Mouse (Mus musculus) kidney, adult 11 months (tissue): ENCODE results near the gene Hip1.
A peak's percentile ranks its signal among the peaks of the same experiment; 100 is the strongest.
"Not testable (repeated sequence)": the region's sequence is repeated elsewhere in the genome, so short reads cannot be mapped to it uniquely, and the experiment has no call there.

ENCODE experiments used
- DNase-seq: peaks from one replicate; pipeline ENCODE4 v3.0.0; 2022

The Hip1 gene

GRCm38 (mm10) chr5:135428786-135429185 is 116.1 kb downstream of the Hip1 start:
- DNase-seq, result no peak

- DNase-seq, result no peak
Measured at GRCm38 (mm10) chr5:135410266-135410665, 134.7 kb downstream of the Hip1 start.

GRCm38 (mm10) chr5:135408114-135408513 is 136.8 kb downstream of the Hip1 start:
- no peak for DNase-seq

- no peak for DNase-seq
Measured at GRCm38 (mm10) chr5:135405437-135405836, 139.5 kb downstream of the Hip1 start.

GRCm38 (mm10) chr5:135404623-135405022 is 140.3 kb downstream of the Hip1 start:
- no peak for DNase-seq

- DNase-seq, result peak; percentile 50
Measured at GRCm38 (mm10) chr5:135400244-135400643, 144.7 kb downstream of the Hip1 start.

- DNase-seq, result no peak
Measured at GRCm38 (mm10) chr5:135399382-135399781, 145.5 kb downstream of the Hip1 start.

GRCm38 (mm10) chr5:135395826-135396225 is 149.1 kb downstream of the Hip1 start:
- no peak for DNase-seq

- DNase-seq, result peak; percentile 82
Measured at GRCm38 (mm10) chr5:135394004-135394823, 150.7 kb downstream of the Hip1 start, which contains the start of gene Pom121. Gene Pom121, minus strand, starts transcription at chr5:135394546.

- DNase-seq, result no peak
Measured at GRCm38 (mm10) chr5:135383771-135384170, 161.1 kb downstream of the Hip1 start.

- no peak for DNase-seq
Measured at GRCm38 (mm10) chr5:135382746-135383145, 162.2 kb downstream of the Hip1 start.

GRCm38 (mm10) chr5:135381356-135381925 is 163.5 kb downstream of the Hip1 start:
- no peak for DNase-seq

GRCm38 (mm10) chr5:135380681-135381080 is 164.2 kb downstream of the Hip1 start:
- DNase-seq, result no peak

- DNase-seq, result no peak
Measured at GRCm38 (mm10) chr5:135376341-135376740, 168.6 kb downstream of the Hip1 start.

GRCm38 (mm10) chr5:135375167-135375566 is 169.8 kb downstream of the Hip1 start:
- no peak for DNase-seq

GRCm38 (mm10) chr5:135373601-135374000 is 171.3 kb downstream of the Hip1 start:
- no peak for DNase-seq

GRCm38 (mm10) chr5:135371195-135371594 is 173.7 kb downstream of the Hip1 start:
- no peak for DNase-seq

GRCm38 (mm10) chr5:135369787-135370654 is 174.9 kb downstream of the Hip1 start, which contains the start of gene Nsun5:
Gene Nsun5, plus strand, starts transcription at chr5:135369953.
- DNase-seq, result peak; percentile 89

GRCm38 (mm10) chr5:135369196-135369595 is 175.7 kb downstream of the Hip1 start:
- not testable (repeated sequence) for DNase-seq

- DNase-seq, result no peak
Measured at GRCm38 (mm10) chr5:135368312-135368711, 176.6 kb downstream of the Hip1 start.

GRCm38 (mm10) chr5:135367841-135368240 is 177.1 kb downstream of the Hip1 start:
- DNase-seq, result no peak

GRCm38 (mm10) chr5:135363540-135363939 is 181.4 kb downstream of the Hip1 start:
- DNase-seq, result no peak

- DNase-seq, result no peak
Measured at GRCm38 (mm10) chr5:135362572-135362971, 182.3 kb downstream of the Hip1 start.
